17 mouse cellular contexts compared by ENCODE assay signal in the genomic region with DNA sequence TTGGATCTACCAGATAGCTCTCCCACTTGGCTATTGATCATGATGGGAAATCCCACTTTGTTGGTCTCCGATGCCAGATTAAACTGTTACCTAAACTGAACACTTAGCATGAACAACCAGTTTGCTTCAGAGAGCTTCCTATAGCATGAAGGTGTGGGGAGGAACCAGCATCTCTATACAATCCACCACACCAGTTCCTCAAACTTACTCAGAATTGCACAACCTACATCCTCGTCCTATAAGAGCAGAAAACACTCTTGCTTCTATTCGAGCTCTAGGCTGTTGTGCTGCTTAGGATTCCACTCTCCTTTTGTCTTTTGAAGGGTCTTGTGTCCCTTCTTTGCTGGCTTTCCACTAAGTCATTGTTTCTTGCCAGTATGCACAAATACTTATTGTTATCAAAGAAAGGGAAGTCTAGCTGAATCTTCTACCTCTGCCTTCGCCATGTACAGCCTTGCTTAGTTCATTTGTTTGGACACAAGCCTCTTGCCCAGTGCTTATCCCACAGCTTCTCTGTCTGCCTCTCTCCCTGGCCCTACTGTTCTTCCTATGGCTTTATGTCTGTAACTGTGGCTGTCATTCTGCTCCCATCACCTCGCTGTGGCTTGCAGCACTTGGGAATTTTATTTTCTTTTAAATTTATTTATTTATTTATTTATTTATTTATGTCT.
"Had no signal": no experiment of that assay in that cellular context is flagged by ENCODE, and none has a peak within 500 bp of the region (broad histone marks: within the 10 kb centered on the region; RNA-seq: fewer than 3 reads in every experiment).

No protein-coding gene starts in this region.

- ATAC-seq: liver, embryonic 12.5 days had no signal

- H3K4me3 ChIP-seq: layer of hippocampus, adult 2 months; limb, embryonic 10.5 days; limb, embryonic 13.5 days; liver, embryonic 12.5 days; liver, embryonic 15.5 days; lung, embryonic 15.5 days; midbrain, embryonic 12.5 days; midbrain, embryonic 15.5 days; myocyte; neural tube, embryonic 13.5 days had no signal

- DNase-seq: kidney, adult 2 months; kidney, postnatal 25 days; layer of hippocampus, adult 9-11 months; liver; lung, adult 18-20 months; thymus, postnatal 25 days had no signal

- H3K9ac ChIP-seq: limb, embryonic 13.5 days; liver, embryonic 12.5 days; liver, embryonic 15.5 days; lung, embryonic 15.5 days; midbrain, embryonic 12.5 days; midbrain, embryonic 15.5 days; neural tube, embryonic 13.5 days had no signal

- H3K36me3 ChIP-seq: limb, embryonic 10.5 days; limb, embryonic 13.5 days; liver, embryonic 12.5 days; liver, embryonic 15.5 days; lung, embryonic 15.5 days; midbrain, embryonic 12.5 days; midbrain, embryonic 15.5 days; neural tube, embryonic 13.5 days had no signal

- H3K4me1 ChIP-seq: limb, embryonic 10.5 days; limb, embryonic 13.5 days; liver, embryonic 12.5 days; liver, embryonic 15.5 days; lung, embryonic 15.5 days; midbrain, embryonic 15.5 days; neural tube, embryonic 13.5 days had no signal

- H3K9me3 ChIP-seq: limb, embryonic 10.5 days; limb, embryonic 13.5 days; liver, embryonic 12.5 days; liver, embryonic 15.5 days; lung, embryonic 15.5 days; midbrain, embryonic 12.5 days; midbrain, embryonic 15.5 days had no signal

- H3K27ac ChIP-seq: kidney, postnatal 0 days; layer of hippocampus, adult 2 months; limb, embryonic 10.5 days; limb, embryonic 13.5 days; liver, embryonic 12.5 days; liver, embryonic 15.5 days; lung, embryonic 15.5 days; midbrain, embryonic 12.5 days; midbrain, embryonic 15.5 days; neural tube, embryonic 13.5 days had no signal

- H3K27me3 ChIP-seq: limb, embryonic 13.5 days; liver, embryonic 12.5 days; liver, embryonic 15.5 days; lung, embryonic 15.5 days; midbrain, embryonic 12.5 days; midbrain, embryonic 15.5 days; neural tube, embryonic 13.5 days had no signal

- H3K4me2 ChIP-seq: limb, embryonic 13.5 days; liver, embryonic 12.5 days; liver, embryonic 15.5 days; lung, embryonic 15.5 days; midbrain, embryonic 12.5 days; midbrain, embryonic 15.5 days; neural tube, embryonic 13.5 days had no signal
